Mouse (Mus musculus) midbrain, embryonic 15.5 days (tissue): ENCODE data around the gene Alpk3. TPM values are rescaled to one million over a fixed set of nuclear protein-coding genes. Genes with fewer than 3 reads are reported as not detected.

Experiments used
- polyA plus RNA-seq: library from polyadenylated mRNA; unstranded; fragments of >200 nt; fragmentation: Nextera tagmentation; extraction: Ambion mirVana; gene quantifications from 2 replicates; pipeline ENCODE4 v1.2.1, GENCODE M21; 2015

Alpk3 gene
- polyA plus RNA-seq, 1 experiment from 2014 or later: 0.10 TPM

Other genes starting within 250 kb of the Alpk3 start
- gene Iqgap1, start 231.6 kb upstream of the Alpk3 start, polyA plus RNA-seq: 22.0 and 22.1 TPM in 2 replicates
- 4.8 and 4.9 TPM in 2 replicates for gene Zscan2, start 196.7 kb upstream of the Alpk3 start, polyA plus RNA-seq
- 38.5 and 40.3 TPM in 2 replicates for gene Wdr73, start 156.3 kb upstream of the Alpk3 start, polyA plus RNA-seq
- gene Nmb, start 152.5 kb upstream of the Alpk3 start, polyA plus RNA-seq: 5.2 and 7.2 TPM in 2 replicates
- 147 and 163 TPM in 2 replicates for gene Sec11a, start 109.8 kb upstream of the Alpk3 start, polyA plus RNA-seq
- 10.8 and 13.2 TPM in 2 replicates for gene Zfp592, start 63.9 kb upstream of the Alpk3 start, polyA plus RNA-seq
- gene Slc28a1, start 57.2 kb downstream of the Alpk3 start, polyA plus RNA-seq: not detected in 2 replicates
- gene Pde8a, start 156.0 kb downstream of the Alpk3 start, polyA plus RNA-seq: 2.2 and 2.3 TPM in 2 replicates